Mouse (Mus musculus): ENCODE measurements around the gene Josd2.

Josd2 gene

DNA sequence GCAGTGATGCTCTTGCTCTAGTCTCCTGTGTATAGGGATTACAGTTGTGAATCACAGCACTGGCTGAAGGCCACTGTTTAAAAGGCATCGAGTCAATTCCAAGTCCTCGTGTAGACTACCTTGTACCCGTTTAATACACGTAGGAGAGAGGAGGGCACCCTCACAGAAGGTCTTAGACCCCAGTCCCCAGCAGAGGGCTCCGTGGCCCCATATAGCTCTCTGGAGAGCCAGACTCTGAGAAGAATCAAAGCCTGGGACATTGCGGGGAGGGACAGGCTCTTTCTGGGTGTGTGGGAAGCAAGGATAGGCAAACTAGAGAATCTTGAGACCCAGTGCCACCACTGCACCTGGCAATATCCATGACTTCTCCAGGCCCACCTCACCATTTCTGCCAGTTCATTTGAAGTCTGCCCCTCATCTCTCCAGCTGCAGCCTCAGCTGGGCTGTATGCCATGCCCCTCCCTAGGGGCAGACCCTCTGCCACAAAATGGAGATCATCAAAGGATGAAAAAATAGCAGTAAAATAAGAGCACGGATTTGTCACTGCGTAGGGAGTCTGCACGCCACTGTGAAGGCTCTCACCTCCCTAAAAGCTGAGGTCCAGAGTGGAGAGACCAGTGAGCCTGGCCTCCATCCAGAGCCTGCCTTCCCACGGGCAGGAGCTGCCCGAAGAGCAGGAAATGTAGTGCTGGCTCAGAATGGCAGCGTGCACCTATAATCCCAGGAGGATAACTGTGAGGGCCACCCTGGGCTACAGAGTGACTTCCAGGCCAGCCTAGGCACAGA is 21.5 kb upstream of the Josd2 start:
- DNase-seq (ENCODE audit: low spot score in 2 of 2) = no peak

DNA sequence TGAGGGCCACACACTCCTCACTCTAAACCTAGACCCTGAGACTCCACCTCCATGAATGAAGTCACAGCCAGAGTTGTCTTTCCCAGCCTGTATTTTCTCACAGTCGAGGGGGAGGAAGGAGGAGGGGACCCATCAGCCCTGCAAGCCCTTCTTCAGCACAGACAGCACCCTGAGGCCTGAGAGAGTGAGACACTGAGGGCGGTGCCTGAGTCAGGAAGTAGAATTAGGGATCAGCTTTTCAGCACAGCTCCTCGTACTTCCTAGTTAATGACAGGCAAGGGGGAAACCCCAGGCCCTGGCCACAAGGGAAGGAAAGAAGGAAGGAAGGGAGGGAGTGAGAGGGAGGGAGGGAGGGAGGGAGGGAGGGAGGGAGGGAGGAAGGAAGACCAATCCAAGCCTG is 14.5 kb upstream of the Josd2 start:
- DNase-seq (ENCODE audit: low spot score in 2 of 2) = no peak

GRCm38 (mm10) chr7:44456302-44456701 is 11.5 kb upstream of the Josd2 start:
- no peak for DNase-seq (ENCODE audit: low spot score in 2 of 2)

DNA sequence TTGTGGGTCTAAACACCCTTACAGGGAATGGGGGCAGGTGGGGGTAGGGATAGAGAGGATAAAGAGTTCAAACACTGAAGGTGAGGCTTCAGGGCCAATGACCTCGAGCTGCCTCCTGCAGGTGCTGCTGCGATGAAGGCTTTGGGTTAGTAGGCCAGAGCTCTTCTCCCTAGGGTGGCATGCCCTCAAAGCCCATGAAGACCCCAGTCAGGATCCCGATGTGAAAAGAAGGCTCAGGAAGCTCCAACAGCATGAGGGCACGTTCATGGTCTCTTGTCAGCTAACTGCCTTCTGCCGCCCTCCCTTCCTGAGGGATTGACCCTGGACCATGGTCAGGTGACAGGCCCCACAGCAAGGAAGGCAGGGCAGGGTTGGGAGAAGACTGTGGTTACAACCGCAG is 7.7 kb upstream of the Josd2 start:
- no peak for DNase-seq (ENCODE audit: low spot score in 2 of 2)

DNA sequence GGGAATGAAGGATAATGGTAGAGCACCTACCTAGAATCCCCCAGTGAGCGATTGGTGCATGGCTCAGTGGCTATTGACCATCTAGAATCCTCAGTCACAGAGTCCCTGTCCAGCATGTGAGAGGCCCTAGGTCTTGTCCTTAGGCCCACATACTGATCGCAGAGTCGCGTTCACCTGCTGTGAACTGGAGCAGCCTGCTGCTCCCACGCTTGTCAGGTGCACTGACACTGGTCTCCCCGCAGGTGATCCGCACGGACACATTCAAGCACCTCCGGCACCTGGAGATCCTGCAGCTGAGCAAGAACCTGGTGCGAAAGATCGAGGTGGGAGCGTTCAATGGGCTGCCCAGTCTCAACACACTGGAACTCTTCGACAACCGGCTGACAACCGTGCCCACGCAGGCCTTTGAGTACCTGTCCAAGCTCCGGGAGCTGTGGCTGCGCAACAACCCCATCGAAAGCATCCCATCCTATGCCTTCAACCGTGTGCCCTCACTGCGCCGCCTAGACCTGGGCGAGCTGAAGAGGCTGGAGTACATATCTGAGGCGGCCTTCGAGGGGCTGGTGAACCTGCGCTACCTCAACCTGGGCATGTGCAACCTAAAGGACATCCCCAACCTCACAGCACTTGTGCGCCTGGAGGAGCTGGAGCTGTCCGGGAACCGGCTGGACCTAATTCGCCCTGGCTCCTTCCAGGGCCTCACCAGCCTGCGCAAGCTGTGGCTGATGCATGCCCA is 6.8 kb upstream of the Josd2 start:
- no peak for DNase-seq (ENCODE audit: low spot score in 2 of 2)

GRCm38 (mm10) chr7:44461503-44462217 is 6.1 kb upstream of the Josd2 start:
- no peak for DNase-seq (ENCODE audit: low spot score in 2 of 2)

- DNase-seq (ENCODE audit: low spot score in 2 of 2) = no peak
Measured at GRCm38 (mm10) chr7:44462218-44463055, 5.3 kb upstream of the Josd2 start.

DNA sequence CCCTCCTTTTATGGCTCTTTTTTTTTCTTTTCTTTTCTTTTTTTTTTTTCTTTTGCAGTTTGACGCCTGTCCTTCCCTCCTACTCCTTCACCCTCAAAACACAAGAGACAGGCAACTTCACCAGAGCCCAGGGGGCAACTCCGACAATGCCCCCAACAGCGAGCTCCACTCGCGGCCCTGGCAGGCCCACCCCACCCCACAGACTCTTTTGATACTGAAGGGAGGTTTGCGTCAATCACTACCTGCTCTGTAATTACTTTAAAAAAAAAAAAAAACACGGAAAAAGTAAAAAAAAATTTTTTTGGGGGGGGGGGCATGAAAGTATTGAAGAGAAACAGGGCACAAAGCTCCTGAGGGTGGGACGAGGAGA is 4.7 kb upstream of the Josd2 start:
- DNase-seq (ENCODE audit: low spot score in 2 of 2) = no peak

- no peak for DNase-seq (ENCODE audit: low spot score in 2 of 2)
Measured at GRCm38 (mm10) chr7:44463556-44464225, 4.1 kb upstream of the Josd2 start.

- no peak for DNase-seq (ENCODE audit: low spot score in 2 of 2)
Measured at GRCm38 (mm10) chr7:44464511-44464910, 3.3 kb upstream of the Josd2 start.

DNA sequence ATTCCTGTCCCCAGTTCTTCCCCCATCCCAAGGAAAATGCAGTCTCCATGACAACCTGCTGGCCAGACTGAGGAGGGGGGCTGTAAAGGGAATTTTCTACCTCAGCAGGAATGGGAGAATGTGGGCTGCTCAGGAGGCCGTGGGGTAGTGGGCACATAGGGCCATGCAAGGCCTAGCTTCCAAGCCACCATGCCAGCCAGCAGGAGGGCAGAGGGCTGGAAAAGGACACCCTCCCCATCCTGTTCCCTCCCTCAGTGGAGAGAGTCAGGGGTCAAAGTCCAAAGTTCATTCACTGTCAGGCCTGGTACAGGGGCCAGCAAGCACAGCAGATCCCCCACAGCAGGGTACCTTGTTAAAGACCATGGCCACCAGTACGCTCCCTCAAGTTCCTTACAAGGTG is 2.7 kb upstream of the Josd2 start, which contains the start of gene Aspdh:
TSS of gene Aspdh (plus strand) at position 281 of the 400 bp plus-strand sequence.
- DNase-seq (ENCODE audit: low spot score in 2 of 2) = no peak

DNA sequence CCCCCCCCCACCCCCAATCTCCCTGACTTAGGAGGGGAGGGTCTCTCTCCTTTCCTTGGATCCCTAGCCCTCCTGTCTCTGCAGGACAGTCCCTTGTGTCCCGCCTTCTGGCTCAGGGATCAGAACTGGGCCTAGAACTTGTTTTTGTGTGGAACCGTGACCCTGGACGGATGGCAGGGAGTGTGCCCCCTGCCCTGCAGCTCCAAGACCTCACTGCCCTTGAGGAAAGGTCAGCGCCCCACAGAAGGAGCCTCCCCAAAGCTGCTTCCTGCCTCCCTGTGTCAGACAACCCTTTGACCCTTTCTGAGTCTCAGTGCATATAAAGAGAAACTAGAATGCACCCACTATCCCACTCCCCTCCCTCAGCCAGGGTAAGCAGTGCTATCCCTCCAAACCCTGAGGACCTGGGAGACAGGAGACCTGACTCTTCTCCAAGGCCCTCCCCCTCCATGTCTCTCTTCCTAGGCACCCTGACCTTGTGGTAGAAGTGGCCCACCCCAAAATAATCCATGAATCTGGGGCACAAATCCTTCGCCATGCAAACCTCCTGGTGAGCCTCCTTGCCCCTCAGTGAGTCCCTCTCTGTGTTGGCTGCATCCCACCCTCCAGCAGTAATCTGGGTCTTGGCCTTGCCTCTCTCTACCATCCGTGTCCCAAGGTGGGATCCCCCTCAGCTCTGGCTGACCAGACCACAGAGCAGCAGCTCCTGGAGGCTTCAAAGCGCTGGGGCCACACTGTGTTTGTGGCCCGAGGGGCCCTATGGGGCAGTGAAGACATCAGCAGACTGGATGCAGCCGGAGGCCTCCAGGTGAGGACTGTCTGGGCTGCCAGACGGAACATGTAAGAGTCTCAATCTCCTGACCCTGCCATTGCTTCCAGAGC is 1.5 kb upstream of the Josd2 start:
- DNase-seq (ENCODE audit: low spot score in 2 of 2) = no peak

- DNase-seq (ENCODE audit: low spot score in 2 of 2) = no peak
Measured at GRCm38 (mm10) chr7:44466888-44467311, 880 bp upstream of the Josd2 start.

DNA sequence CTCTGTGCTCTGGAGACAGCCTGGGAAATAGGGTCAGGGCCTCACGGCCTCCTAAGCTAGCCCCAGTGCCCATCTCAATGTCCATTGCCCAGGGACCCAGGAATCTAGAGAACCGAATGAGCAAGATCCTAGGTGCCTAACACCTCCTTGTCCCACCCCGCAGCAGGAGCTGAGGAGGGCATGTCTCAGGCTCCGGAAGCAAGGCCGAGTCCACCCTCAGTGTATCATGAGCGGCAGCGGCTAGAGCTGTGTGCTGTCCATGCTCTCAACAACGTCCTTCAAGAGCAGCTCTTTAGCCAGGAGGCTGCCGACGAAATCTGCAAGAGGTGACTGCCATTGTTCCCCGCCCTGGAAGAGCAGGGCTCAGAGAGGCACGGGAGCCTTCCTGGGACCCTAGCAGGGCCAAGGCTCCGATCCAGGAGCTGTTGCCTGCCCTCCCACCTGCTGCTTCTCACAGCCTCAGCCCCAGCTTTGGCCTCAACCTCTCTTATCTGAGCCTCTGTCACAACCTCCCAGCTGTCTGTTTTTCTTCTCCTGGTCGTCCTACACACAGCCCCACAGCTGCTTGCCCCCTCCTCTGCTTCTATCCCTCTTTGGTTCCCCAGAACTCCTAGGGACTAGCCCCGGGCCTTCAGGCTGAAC is 985 bp downstream of the Josd2 start:
- DNase-seq (ENCODE audit: low spot score in 2 of 2) = no peak

GRCm38 (mm10) chr7:44469677-44470675 is 2.2 kb downstream of the Josd2 start:
- DNase-seq (ENCODE audit: low spot score in 2 of 2) = no peak

- DNase-seq (ENCODE audit: low spot score in 2 of 2) = no peak
Measured at GRCm38 (mm10) chr7:44470696-44471612, 3.2 kb downstream of the Josd2 start.

GRCm38 (mm10) chr7:44471880-44472557 is 4.2 kb downstream of the Josd2 start:
- DNase-seq (ENCODE audit: low spot score in 2 of 2) = no peak

Measured in urinary bladder, postnatal 36 days (tissue).